Mouse (Mus musculus): Measurements from ENCODE around the gene Ccr8.
A peak's percentile ranks its signal among the peaks of the same experiment; 100 is the strongest.
"Not testable (repeated sequence)": the region's sequence is repeated elsewhere in the genome, so short reads cannot be mapped to it uniquely, and the experiment has no call there.

The Ccr8 gene

DNA sequence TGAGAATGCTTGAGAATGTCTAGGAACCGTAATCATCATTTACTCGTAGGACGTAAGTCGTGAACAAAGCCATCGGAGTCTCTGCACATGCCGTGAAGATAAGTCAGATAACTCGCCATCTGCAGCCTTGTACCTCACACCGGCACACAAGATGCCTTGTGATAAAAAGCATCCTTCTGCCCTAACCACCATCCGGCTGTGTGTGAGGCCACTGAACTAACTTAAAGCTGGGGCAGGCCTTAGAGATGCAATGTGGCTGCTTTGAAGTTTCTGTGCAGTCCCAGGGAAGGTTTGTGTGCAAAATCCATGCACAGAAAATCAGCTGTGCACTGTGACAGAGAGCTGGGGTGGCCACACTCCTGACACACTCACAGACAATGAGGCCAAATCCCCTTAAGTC lies 7.5 kb upstream of the Ccr8 start:
- ATAC-seq (ENCODE audit: insufficient number of reproducible peaks, low FRiP score, low TSS enrichment) = no peak

DNA sequence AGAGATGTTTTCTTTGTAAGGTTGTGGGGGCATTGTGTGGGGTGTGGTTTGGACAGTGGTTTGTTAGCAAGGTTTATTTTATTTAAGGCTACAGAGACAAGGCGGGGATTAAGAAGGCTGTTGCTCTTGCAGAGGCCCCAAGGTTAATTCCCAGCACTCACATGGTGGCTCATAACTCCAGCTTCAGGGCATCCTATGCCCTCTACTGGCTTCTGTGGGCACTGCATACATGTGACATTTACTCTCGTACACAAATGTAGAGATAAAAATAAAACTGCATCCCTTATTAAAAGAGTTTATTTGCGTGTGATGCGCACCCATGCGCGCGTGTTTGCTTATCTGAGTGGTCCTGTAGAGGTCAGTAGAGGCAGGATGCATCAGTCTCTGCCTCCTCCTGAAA lies 2.8 kb upstream of the Ccr8 start:
- ATAC-seq (ENCODE audit: insufficient number of reproducible peaks, low FRiP score, low TSS enrichment) = no peak

DNA sequence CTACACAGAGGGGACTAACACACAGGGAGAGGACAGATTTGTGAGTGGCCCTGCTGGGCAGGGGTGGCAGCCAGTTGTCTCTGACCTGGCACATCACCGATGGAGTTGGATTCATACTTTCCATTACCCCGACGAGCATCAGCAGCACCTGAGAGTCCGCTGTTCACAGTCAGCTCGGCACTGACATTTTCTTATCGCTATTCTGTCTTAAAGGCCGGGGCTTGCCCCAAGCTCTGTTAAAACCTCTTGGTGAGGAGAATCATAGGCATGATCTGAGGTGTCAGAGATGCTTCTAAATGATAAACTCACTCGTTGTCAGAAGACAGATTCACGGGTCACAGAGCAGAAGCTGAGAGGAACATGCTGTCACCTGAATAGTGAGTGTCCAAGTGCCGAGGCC lies 828 bp upstream of the Ccr8 start:
- ATAC-seq (ENCODE audit: insufficient number of reproducible peaks, low FRiP score, low TSS enrichment) = no peak

DNA sequence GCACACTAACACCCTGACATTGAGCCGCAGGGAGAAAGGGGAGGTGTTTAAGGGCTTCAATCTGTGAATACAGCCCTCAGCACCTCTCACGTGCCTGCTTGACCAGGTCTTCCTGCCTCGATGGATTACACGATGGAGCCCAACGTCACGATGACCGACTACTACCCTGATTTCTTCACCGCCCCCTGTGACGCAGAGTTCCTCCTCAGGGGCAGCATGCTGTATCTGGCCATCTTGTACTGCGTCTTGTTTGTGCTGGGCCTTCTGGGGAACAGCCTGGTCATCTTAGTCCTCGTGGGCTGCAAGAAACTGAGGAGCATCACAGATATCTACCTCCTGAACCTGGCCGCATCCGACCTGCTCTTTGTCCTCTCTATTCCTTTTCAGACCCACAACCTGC lies 1.8 kb downstream of the Ccr8 start:
- no peak for ATAC-seq (ENCODE audit: insufficient number of reproducible peaks, low FRiP score, low TSS enrichment)

DNA sequence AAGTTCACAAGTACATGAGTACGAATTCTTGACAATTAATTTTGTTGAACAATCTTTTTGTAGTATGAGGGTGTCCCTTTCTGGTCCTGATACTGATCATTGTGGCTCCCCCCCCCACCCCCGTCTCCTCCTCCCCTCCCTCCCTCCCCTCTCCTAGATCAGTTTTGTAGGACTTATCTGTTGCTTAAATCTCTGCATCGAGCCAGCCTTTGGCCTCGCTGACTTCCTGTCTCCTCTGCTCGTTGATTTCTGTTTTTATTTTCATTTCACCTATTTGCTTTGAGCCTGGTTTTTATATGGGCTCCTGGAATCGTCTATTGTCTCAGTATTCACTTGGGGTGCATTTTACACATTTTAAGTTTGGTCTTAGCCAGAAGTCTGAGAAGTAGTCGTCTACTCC lies 4.0 kb downstream of the Ccr8 start:
- ATAC-seq (ENCODE audit: insufficient number of reproducible peaks, low FRiP score, low TSS enrichment) = no peak

DNA sequence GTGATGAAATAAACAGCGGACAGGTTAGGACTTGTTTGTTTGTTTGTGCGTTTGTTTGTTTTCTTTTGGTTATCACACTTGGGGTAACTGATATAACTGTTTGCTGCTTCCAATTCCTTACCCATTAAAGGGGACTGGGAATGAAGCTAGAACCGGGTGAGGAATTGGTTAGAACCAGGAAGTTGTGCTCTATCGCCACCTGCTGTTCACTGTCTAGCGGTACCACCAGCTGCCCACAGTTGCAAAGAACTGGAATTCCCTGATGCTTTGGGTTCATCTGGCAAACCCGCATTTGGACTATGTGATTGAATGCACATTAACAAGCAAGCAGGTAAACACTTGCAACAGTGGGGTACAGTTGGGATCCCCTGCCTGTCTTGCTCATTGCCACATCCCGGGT lies 6.8 kb downstream of the Ccr8 start:
- peak; percentile 36; the same call in 1 of the 2 replicates for ATAC-seq (ENCODE audit: insufficient number of reproducible peaks, low FRiP score, low TSS enrichment)

DNA sequence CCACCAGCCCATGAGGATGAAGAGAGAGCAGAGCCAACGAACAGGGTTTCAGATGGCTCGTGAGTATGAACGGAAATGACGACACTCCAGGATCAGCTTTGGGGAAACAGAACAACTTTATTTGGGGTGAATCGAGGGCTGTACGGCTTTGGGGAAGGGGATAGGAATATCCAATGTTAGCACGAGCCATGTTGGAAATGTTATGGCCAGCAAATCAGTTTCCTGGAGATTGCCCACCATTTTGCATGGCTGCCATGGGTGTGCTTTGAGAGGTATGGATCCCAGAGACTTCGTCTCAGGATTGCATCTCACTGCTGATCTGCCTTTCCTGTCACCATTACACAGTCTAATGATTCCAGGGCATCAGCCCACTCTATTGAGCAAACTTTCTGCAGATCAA lies 7.4 kb downstream of the Ccr8 start:
- ATAC-seq (ENCODE audit: insufficient number of reproducible peaks, low FRiP score, low TSS enrichment) = no peak

DNA sequence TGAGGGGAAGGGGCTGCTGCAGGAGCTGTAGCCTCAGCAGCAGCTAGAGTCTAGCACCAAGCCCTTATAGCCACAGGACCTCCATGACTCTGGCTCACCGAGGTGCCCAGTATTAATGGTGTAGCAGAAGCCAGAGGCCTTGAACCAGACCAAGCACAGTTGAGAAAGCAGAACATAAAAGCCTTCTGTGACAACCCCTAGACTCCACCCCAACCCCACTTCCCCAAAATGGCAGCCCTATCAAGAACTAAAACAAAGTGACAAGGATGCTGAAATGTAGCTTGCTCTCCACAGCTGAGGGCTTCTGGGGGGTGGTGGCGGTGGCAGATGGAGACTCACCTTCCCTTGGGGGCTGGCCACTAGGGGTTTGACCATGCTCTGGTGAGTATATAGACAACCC lies 9.3 kb downstream of the Ccr8 start:
- ATAC-seq (ENCODE audit: insufficient number of reproducible peaks, low FRiP score, low TSS enrichment) = no peak

DNA sequence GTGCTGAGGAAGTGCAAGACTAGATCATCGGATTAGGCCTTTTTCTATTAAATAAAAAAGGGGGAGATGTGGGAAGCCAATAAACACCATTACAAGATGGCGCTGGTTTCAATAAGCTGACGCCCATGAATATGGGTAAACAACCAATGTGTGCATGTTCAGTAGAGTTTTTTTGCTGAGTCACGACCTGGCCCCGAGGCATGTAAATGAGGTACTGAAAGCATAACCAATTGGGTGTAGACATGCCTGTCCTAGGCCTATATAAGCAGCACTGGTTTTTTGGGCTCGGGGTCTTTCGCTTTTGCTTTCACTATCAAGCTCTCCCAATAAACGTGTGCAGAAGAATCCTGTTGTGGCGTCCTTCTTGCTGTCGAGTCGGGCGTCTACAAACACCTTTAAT lies 17.0 kb downstream of the Ccr8 start:
- not testable (repeated sequence) for ATAC-seq (ENCODE audit: insufficient number of reproducible peaks, low FRiP score, low TSS enrichment)

DNA sequence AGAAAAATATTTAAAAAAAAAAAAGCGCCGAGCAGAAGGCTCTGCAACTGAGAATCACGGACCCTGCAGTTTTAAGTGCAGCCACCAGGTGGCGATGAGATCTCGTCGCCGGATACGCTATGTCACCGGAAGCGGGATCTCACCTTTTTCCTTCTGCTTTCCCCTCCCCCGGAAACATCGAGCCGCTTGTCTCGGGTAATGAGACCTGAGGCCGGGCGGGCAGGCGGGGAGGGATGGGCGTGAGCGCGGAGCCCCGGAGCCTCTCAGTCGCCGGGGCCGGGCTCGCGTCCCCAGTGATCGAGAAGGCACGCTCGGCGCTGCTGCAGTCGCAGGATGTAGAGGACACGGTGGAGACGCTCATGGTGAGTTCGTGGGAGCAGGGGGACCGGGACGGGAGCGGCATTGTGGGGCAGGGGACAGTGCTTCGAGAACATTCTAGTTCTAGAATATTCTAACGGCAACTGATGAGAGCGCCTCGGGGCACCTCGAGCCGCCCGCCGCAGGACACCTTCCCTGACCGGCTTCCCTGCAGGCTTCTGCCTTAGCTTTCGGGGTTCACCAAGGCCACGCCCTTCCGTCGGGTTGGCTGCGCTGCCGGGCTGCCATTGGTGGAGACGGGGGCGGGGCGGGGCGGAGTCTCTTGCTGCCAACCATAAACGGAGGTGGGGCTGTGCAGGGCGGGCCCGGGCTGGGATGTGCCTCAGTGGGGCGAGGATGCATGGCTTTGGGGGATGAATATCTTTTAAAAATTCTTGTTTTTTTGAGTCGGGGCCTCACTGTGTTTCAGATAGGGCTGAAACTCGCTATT lies 18.5 kb downstream of the Ccr8 start, which contains the start of gene Slc25a38:
Slc25a38 (plus strand) TSS at position 164 of the 808 bp plus-strand sequence.
- ATAC-seq (ENCODE audit: insufficient number of reproducible peaks, low FRiP score, low TSS enrichment) = peak; percentile 98

DNA sequence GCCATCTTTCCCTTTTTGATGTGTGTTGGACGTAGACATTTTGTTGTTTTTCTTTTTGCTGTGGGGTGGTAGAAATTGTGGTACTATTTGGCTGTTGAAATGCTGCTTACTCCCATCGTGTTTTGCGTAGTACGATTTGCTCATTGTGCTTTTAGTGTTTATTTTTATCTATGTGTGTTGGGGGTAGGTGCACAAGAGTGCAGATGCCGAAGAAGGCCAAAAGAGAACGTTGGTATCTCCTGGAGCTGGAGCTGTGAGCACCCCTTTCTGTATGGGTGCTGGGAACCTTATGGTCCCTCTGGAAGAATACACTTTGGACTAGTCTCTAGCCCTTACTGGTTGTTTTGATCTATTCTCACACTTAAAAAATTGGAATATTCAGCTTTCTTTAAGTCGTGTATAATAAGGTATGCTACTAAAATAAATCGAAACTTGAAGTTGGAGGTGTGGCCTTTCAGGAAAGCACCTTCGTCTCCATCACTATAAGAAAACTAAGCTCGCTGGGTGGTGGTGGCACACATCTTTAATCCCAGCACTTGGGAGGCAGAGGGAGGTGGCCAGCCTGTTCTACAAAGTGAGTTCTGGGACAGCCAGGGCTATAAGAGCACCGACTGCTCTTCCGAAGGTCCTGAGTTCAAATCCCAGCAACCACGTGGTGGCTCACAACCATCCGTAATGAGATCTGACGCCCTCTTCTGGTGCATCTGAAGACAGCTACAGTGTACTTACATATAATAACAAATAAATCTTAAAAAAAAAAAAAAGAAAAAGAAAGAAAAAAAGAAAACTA lies 19.4 kb downstream of the Ccr8 start:
- no peak for ATAC-seq (ENCODE audit: insufficient number of reproducible peaks, low FRiP score, low TSS enrichment)

DNA sequence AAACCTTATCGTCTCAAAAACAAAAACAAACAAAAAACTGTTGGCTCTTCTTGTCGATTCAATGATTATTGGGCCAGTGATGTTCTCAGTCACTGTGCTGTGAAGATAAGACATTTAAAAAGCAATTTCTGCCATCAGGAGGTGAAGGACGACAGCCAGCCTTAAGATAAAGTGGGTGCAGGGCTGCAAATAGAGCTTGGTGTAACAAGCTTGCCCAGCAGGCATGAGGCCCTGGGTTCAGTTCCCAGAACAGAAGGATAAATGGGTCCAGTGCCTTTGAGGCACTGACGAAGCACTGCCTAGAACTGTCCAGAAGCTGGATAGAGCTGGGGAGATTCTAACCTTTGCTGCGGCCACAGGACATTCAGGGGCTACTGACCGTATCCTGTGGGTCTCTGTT lies 20.6 kb downstream of the Ccr8 start:
- ATAC-seq (ENCODE audit: insufficient number of reproducible peaks, low FRiP score, low TSS enrichment) = no peak

DNA sequence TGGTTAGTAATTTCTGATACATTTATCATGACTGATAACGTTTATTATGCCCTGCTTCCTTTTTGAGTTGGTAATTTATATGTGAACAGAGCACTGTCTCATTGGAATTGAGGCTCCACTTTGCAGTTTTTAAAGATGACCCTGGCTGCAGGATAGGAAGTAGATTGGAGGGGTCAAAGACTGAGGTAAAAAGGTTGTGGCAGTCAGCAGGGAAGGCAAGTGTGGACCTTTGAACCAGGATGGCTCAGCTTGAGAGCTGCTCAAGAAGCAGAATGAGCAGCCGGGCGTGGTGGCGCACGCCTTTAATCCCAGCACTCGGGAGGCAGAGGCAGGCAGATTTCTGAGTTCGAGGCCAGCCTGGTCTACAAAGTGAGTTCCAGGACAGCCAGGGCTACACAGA lies 21.5 kb downstream of the Ccr8 start:
- ATAC-seq (ENCODE audit: insufficient number of reproducible peaks, low FRiP score, low TSS enrichment) = no peak

DNA sequence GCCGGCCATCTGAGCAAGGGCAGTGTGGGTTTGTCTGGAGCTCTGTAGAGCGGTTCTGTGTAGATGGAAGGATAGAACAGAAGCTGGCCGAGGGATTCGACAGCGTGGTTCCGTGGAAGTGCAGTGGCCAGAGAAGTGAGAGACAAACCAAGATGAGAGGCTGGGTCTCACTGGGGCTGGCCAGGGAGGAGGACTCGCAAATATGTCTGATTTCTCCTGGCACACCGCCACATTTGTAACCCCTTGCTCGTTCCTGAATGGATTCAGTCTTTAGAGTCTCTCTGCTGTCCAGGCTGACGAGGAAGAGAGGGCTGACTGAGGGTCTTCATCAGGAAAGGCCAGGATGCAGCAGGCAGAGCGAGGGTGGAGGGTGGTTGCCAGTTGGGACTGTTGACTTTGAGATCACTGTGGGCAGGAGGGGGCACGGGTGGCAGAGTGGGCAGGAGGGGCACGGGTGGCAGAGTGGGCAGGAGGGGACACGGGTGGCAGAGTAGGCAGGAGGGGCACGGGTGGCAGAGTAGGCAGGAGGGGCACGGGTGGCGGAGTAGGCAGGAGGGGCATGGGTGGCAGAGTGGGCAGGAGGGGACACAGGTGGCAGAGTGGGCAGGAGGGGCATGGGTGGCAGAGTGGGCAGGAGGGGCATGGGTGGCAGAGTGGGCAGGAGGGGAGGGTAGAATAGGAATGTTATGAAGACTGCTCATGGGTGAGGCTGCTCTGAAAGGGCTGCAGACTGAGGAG lies 22.3 kb downstream of the Ccr8 start:
- ATAC-seq (ENCODE audit: insufficient number of reproducible peaks, low FRiP score, low TSS enrichment) = no peak

DNA sequence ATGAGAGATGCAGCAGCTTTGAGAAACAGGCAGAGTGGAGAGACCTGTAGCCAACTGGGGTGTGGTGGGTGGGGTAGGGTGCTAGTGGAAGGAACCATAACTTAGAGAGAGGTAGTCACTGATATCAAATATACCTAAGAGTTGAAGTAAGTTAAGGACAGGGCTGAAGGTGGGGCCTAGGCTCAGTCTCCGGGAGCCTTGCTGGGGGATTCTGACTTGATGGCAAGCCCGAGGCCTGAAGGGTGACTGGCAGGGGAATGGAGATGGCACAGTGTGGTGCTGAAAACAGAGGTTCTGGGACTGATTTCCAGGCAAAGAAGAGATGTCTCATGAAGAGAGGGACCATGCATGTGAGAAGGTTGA lies 22.9 kb downstream of the Ccr8 start:
- no peak for ATAC-seq (ENCODE audit: insufficient number of reproducible peaks, low FRiP score, low TSS enrichment)

DNA sequence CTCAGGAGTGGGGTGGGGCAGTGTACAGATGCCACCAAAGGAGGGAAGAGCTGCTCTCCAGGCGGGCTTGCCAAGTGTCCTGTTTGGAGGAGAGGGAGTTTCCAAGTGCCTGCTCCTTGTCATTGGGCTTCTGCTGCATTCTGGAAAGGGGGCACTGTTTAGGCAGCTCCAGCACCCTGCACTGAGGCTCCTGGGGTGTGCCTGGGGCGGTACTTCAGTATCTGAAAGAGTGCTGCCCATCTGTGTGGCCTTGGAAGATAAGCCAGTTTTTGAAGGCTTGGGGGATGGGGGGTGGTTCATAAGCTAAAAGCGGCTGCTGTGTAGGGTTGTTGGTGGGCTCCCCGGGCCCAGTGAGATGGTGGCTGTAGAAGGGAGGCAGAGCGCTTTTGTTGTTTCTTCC lies 23.7 kb downstream of the Ccr8 start:
- no peak for ATAC-seq (ENCODE audit: insufficient number of reproducible peaks, low FRiP score, low TSS enrichment)

DNA sequence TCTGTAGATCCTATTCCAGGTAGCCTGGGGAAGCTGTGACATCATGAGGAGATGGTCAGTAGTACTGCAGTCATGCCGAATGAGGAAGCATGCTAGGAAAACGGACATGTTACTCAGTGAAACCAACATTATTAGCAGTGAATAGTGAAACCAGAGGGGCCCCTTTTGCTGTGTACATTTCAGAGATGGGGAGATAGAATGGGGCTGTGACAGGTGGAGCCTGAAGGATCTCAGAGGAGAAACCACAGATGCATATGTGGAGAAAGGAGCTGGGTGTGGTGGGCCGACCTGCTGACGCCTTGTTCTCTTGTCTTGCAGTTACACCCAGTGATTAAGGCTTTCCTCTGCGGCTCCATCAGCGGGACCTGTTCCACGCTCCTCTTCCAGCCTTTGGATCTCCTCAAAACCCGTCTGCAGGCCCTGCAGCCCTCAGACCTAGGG lies 24.3 kb downstream of the Ccr8 start:
- ATAC-seq (ENCODE audit: insufficient number of reproducible peaks, low FRiP score, low TSS enrichment) = no peak

DNA sequence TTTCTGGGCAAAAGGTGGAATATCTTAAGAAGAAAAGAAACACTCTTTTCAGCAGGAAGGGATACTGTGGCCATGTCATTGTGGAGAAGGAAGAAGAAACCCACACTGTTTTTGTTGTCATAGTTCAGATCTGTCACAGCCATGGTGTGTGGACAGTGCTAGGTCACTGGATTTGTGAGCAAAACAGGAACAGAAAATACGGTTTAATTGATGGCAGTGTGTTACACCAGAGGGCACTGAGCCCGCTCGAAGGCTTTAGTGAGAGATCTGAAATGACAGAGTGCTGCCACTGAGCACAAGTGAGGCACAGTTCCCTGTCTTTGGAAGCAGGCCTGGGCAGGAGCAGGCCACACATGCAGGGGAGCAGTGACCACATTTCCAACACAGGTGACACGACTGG lies 26.3 kb downstream of the Ccr8 start:
- no peak for ATAC-seq (ENCODE audit: insufficient number of reproducible peaks, low FRiP score, low TSS enrichment)

DNA sequence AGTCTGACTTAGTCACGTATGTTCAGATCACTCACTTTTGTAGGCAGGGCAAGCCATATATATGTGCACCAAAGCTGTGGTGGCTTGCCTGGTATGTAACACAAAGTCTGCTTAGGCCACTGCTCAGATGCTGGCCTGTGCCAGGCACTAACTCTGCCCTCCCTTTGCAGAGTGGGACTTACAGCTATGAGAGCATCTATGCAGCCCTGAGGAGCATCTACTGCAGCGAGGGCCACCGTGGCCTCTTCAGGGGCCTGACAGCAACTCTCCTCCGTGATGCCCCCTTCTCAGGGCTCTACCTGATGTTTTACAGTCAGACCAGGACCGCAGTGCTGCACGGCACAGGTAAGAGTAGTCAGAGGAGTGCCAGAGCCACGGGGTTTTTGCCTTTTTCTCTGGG lies 28.6 kb downstream of the Ccr8 start:
- no peak for ATAC-seq (ENCODE audit: insufficient number of reproducible peaks, low FRiP score, low TSS enrichment)

DNA sequence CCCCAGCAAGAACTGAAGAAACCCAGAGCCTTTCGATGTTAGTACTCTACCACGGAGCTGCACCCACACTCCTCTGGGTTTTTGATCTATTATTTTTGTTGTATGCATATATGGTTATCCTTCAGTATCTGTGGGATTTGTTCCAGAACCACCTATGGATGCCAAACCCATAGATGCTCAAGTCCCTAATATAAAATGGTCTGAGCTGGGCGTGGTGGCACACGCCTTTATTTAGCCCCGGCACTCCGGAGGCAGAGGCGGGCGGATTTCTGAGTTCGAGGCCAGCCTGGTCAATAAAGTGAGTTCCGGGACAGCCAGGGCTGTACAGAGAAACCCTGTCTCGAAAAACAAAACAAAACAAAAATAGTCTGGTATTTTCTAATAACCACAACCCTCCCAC lies 35.0 kb downstream of the Ccr8 start:
- ATAC-seq (ENCODE audit: insufficient number of reproducible peaks, low FRiP score, low TSS enrichment) = no peak

All from cerebellum, adult (tissue).